Mouse (Mus musculus): ENCODE data around the gene Cyct. TPM values are rescaled to one million over a fixed set of nuclear protein-coding genes. Genes with fewer than 3 reads are reported as not detected.

Gene Cyct
- total and polyA plus RNA-seq, 3 experiments: not detected

GRCm38 (mm10) chr2:76342146-76342545 is 18.1 kb downstream of the Cyct start:
- dilution Hi-C loops (cut with MboI; ENCODE audit: extremely low pct_ligation_motif_present, extremely low pct_unique_long_range_greater_than_20kb, low sequenced_read_pairs): no loop called here
- H3K79me2 ChIP-seq (replicated peaks; ENCODE audit: control insufficient read depth, extremely low read depth, insufficient read depth, poor library complexity, severe bottlenecking): no peaks in the 10 kb centered on the region

GRCm38 (mm10) chr2:76338215-76339156 is 21.8 kb downstream of the Cyct start, which contains the start of gene Pde11a:
Pde11a (minus strand) TSS chr2:76338774.
- no peaks in the 10 kb centered on the region for H3K4me1 ChIP-seq (ENCODE audit: control insufficient read depth in 1 of 2, insufficient read depth in 2 of 2)
- H3K9me3 ChIP-seq (replicated peaks; ENCODE audit: low read length): no peaks in the 10 kb centered on the region
- H3K79me2 ChIP-seq (replicated peaks; ENCODE audit: control insufficient read depth, extremely low read depth, insufficient read depth, poor library complexity, severe bottlenecking): no peaks in the 10 kb centered on the region
- H3K36me3 ChIP-seq (replicated peaks in 1 of 2; ENCODE audit: control insufficient read depth in 1 of 2, insufficient read depth in 1 of 2, low read length in 1 of 2): no peaks in the 10 kb centered on the region
- H3K4me3 ChIP-seq (replicated peaks in 1 of 3; ENCODE audit: low read depth in 2 of 3, low read length in 2 of 3, poor library complexity in 1 of 3): no peak within 1 kb of the TSS
- no peak for TF ChIP-seq EP300 (IDR thresholded peaks at IDR 0.05; ENCODE audit: low read length)
- TF ChIP-seq CHD1 (IDR thresholded peaks at IDR 0.05; ENCODE audit: low read depth, low read length): no peak
- TF ChIP-seq MYC (IDR thresholded peaks at IDR 0.05; ENCODE audit: low read depth, low read length): no peak
- no peak for TF ChIP-seq PAX5 (IDR thresholded peaks at IDR 0.05; ENCODE audit: low read length)
- TF ChIP-seq MAFK (IDR thresholded peaks at IDR 0.05; ENCODE audit: insufficient replicate concordance, low read length): no peak
- TF ChIP-seq JUND (conservative IDR thresholded peaks at IDR 0.05; ENCODE audit: low read depth, low read length): no peak
- no peak for TF ChIP-seq TCF12 (IDR thresholded peaks at IDR 0.05; ENCODE audit: low read depth, low read length)
- no peak for TF ChIP-seq NELFE (IDR thresholded peaks at IDR 0.05; ENCODE audit: low read depth, low read length)
- no peak within 1 kb of the TSS for H3K9ac ChIP-seq (ENCODE audit: insufficient read depth, low read depth)
- H3K27me3 ChIP-seq (replicated peaks): no peaks in the 10 kb centered on the region
- dilution Hi-C loops (cut with MboI; ENCODE audit: extremely low pct_ligation_motif_present, extremely low pct_unique_long_range_greater_than_20kb, low sequenced_read_pairs): no loop called here
- DNase-seq (ENCODE audit: extremely low read depth): no peak
- no peak within 1 kb of the TSS for H3K27ac ChIP-seq (ENCODE audit: insufficient read depth, low read depth)
- in situ Hi-C loops (cut with MboI; ENCODE audit: low pct_ligation_motif_present, low pct_unique_long_range_greater_than_20kb, low sequenced_read_pairs): no loop called here
- H3K4me2 ChIP-seq (ENCODE audit: insufficient read depth, low read depth, poor library complexity, severe bottlenecking): no peak within 1 kb of the TSS

More at GRCm38 (mm10) chr2:76342146-76342545, 18.1 kb downstream of the Cyct start:
- no peak for TF ChIP-seq GABPA (IDR thresholded peaks at IDR 0.05; ENCODE audit: insufficient replicate concordance, low read depth, low read length)
- no peak for TF ChIP-seq MYC (IDR thresholded peaks at IDR 0.05; ENCODE audit: low read depth, low read length)
- TF ChIP-seq ZC3H11A (IDR thresholded peaks at IDR 0.05; ENCODE audit: low read depth, low read length): no peak
- TF ChIP-seq MEF2A (IDR thresholded peaks at IDR 0.05; ENCODE audit: borderline replicate concordance, low read depth, low read length): no peak
- TF ChIP-seq PAX5 (IDR thresholded peaks at IDR 0.05; ENCODE audit: low read length): no peak
- TF ChIP-seq ZKSCAN1 (IDR thresholded peaks at IDR 0.05; ENCODE audit: borderline replicate concordance, low read depth, low read length): no peak
- no peak for TF ChIP-seq MAZ (IDR thresholded peaks at IDR 0.05; ENCODE audit: low read depth, low read length)
- TF ChIP-seq TCF12 (IDR thresholded peaks at IDR 0.05; ENCODE audit: low read depth, low read length): no peak
- no peak for TF ChIP-seq RAD21 (IDR thresholded peaks at IDR 0.05; ENCODE audit: low read depth, low read length)
- Histone ChIP-seq H3K27me3 (replicated peaks) (no peaks in the 10 kb centered on the region), H3K4me3 (replicated peaks in 1 of 3; ENCODE audit: low read depth in 2 of 3, low read length in 2 of 3, poor library complexity in 1 of 3) (no peak overlapping the region), H3K4me2 (ENCODE audit: insufficient read depth, low read depth, poor library complexity, severe bottlenecking) (no peak overlapping the region), H3K9me3 (replicated peaks; ENCODE audit: low read length) (peaks cover 2% of the 10 kb centered on the region), H3K27ac (ENCODE audit: insufficient read depth, low read depth) (no peak overlapping the region), H3K9ac (ENCODE audit: insufficient read depth, low read depth) (no peak overlapping the region), H3K36me3 (replicated peaks in 1 of 2; ENCODE audit: control insufficient read depth in 1 of 2, insufficient read depth in 1 of 2, low read length in 1 of 2) (no peaks in the 10 kb centered on the region), H3K4me1 (ENCODE audit: control insufficient read depth in 1 of 2, insufficient read depth in 2 of 2) (no peaks in the 10 kb centered on the region)
- in situ Hi-C loops (cut with MboI; ENCODE audit: low pct_ligation_motif_present, low pct_unique_long_range_greater_than_20kb, low sequenced_read_pairs): no loop called here
- no peak for DNase-seq (ENCODE audit: extremely low read depth)

All from CH12.LX (cell line).